Mouse (Mus musculus) CH12.LX (cell line): ENCODE results near the gene Dpep1. TPM values are rescaled to one million over a fixed set of nuclear protein-coding genes. Genes with fewer than 3 reads are reported as not detected.

Experiments used
- DNase-seq: peaks from one replicate; pipeline ENCODE4 v3.0.0-alpha.2; 2013; ENCODE audit errors: extremely low read depth
- H3K27ac ChIP-seq: 2 replicates; pipeline ENCODE4 v1.5.1; 2012; ENCODE audit warnings: low read depth, mild to moderate bottlenecking, control low read depth, moderate library complexity; ENCODE audit not compliant: insufficient read depth
- H3K27me3 ChIP-seq: replicated peaks from 2 replicates; pipeline ENCODE3; 2012; ENCODE audit warnings: inconsistent platforms
- H3K36me3 ChIP-seq, 2 experiments: replicated peaks in 1 of 2; 2 replicates each; pipeline versions ENCODE3 to v1.6.1; 2012; ENCODE audit warnings: inconsistent platforms in 1 of 2, low read length in 1 of 2, mild to moderate bottlenecking in 1 of 2, mixed read lengths in 1 of 2, moderate library complexity in 1 of 2; ENCODE audit not compliant: control insufficient read depth in 1 of 2, insufficient read depth in 1 of 2
- H3K4me1 ChIP-seq, 2 experiments: 2 replicates each; pipeline ENCODE4 v1.6.1; 2012; ENCODE audit warnings: inconsistent platforms in 1 of 2, moderate library complexity in 1 of 2; ENCODE audit not compliant: insufficient read depth in 2 of 2, control insufficient read depth in 1 of 2
- H3K4me2 ChIP-seq: 2 replicates; pipeline ENCODE4 v1.6.1; 2012; ENCODE audit warnings: low read depth, mild to moderate bottlenecking, control low read depth; ENCODE audit not compliant: poor library complexity, insufficient read depth, severe bottlenecking
- H3K4me3 ChIP-seq, 3 experiments: fragments of 150-350 bp in 1 of 3; sonication (generic) in 1 of 3; replicated peaks in 1 of 3; 2 replicates each; pipeline versions ENCODE3 to v1.5.1; 2011 to 2012; ENCODE audit warnings: low read depth in 2 of 3, low read length in 2 of 3, mild to moderate bottlenecking in 2 of 3, moderate library complexity in 2 of 3, control low read depth in 1 of 3, improper control_type of control experiment in 1 of 3, inconsistent platforms in 1 of 3, mixed read lengths in 1 of 3; ENCODE audit not compliant: poor library complexity in 1 of 3
- H3K79me2 ChIP-seq: replicated peaks from 2 replicates; pipeline ENCODE4 v1.6.1; 2012; ENCODE audit warnings: mild to moderate bottlenecking, moderate library complexity; ENCODE audit not compliant: control insufficient read depth, poor library complexity, insufficient read depth, severe bottlenecking; ENCODE audit errors: extremely low read depth
- H3K9ac ChIP-seq: 2 replicates; pipeline ENCODE4 v1.6.1; 2012; ENCODE audit warnings: low read depth, mild to moderate bottlenecking, control low read depth, moderate library complexity; ENCODE audit not compliant: insufficient read depth
- H3K9me3 ChIP-seq: replicated peaks from 2 replicates; pipeline ENCODE3; 2012; ENCODE audit warnings: low read length, inconsistent platforms, mixed read lengths
- BHLHE40 ChIP-seq: IDR thresholded peaks from 2 replicates; pipeline ENCODE4 v1.6.1; 2011; ENCODE audit warnings: mild to moderate bottlenecking, low read depth, low read length, improper control_type of control experiment
- CHD1 ChIP-seq: IDR thresholded peaks from 2 replicates; pipeline ENCODE4 v1.6.1; 2012; ENCODE audit warnings: low read depth, low read length, improper control_type of control experiment, inconsistent platforms
- CHD2 ChIP-seq: IDR thresholded peaks from 2 replicates; pipeline ENCODE4 v1.6.1; 2011; ENCODE audit warnings: low read length, improper control_type of control experiment
- CTCF ChIP-seq, 2 experiments: IDR thresholded peaks in 1 of 2; conservative IDR thresholded peaks in 1 of 2; 2 replicates each; pipeline ENCODE4 v1.5.1; 2011 to 2012; ENCODE audit warnings: low read depth in 2 of 2, low read length in 2 of 2, improper control_type of control experiment in 1 of 2, inconsistent platforms in 1 of 2, mild to moderate bottlenecking in 1 of 2, moderate library complexity in 1 of 2
- E2F4 ChIP-seq: IDR thresholded peaks from 2 replicates; pipeline ENCODE4 v1.6.1; 2011; ENCODE audit warnings: low read depth, low read length, improper control_type of control experiment; ENCODE audit not compliant: insufficient replicate concordance
- ELF1 ChIP-seq: IDR thresholded peaks from 2 replicates; pipeline ENCODE4 v1.6.1; 2014; ENCODE audit warnings: low read depth, mild to moderate bottlenecking, inconsistent platforms, low read length, improper control_type of control experiment
- ETS1 ChIP-seq: conservative IDR thresholded peaks from 2 replicates; pipeline ENCODE4 v1.6.1; 2012; ENCODE audit warnings: low read depth, mild to moderate bottlenecking, inconsistent platforms, low read length, improper control_type of control experiment, moderate library complexity
- HCFC1 ChIP-seq: IDR thresholded peaks from 2 replicates; pipeline ENCODE4 v1.6.1; 2012; ENCODE audit warnings: low read depth, mild to moderate bottlenecking, inconsistent platforms, low read length, improper control_type of control experiment
- IRF4 ChIP-seq: IDR thresholded peaks from 2 replicates; pipeline ENCODE4 v1.6.1; 2014; ENCODE audit warnings: low read depth, mild to moderate bottlenecking, inconsistent platforms, low read length, improper control_type of control experiment
- KAT2A ChIP-seq: IDR thresholded peaks from 2 replicates; pipeline ENCODE4 v1.6.1; 2012; ENCODE audit warnings: low read length, improper control_type of control experiment, inconsistent platforms; ENCODE audit not compliant: insufficient replicate concordance
- MAZ ChIP-seq: IDR thresholded peaks from 2 replicates; pipeline ENCODE4 v1.6.1; 2012; ENCODE audit warnings: low read depth, mild to moderate bottlenecking, inconsistent platforms, low read length, improper control_type of control experiment, moderate library complexity
- MEF2A ChIP-seq: IDR thresholded peaks from 2 replicates; pipeline ENCODE4 v1.6.1; 2014; ENCODE audit warnings: low read depth, mild to moderate bottlenecking, inconsistent platforms, low read length, improper control_type of control experiment, borderline replicate concordance
- NELFE ChIP-seq: IDR thresholded peaks from 2 replicates; pipeline ENCODE4 v1.6.1; 2011; ENCODE audit warnings: low read depth, low read length, improper control_type of control experiment
- NRF1 ChIP-seq: IDR thresholded peaks from 2 replicates; pipeline ENCODE4 v1.6.1; 2014; ENCODE audit warnings: low read depth, mild to moderate bottlenecking, inconsistent platforms, low read length, improper control_type of control experiment, moderate library complexity
- PAX5 ChIP-seq: IDR thresholded peaks from 2 replicates; pipeline ENCODE4 v1.6.1; 2012; ENCODE audit warnings: low read length, inconsistent platforms, mixed read lengths
- RAD21 ChIP-seq: IDR thresholded peaks from 2 replicates; pipeline ENCODE4 v1.6.1; 2011; ENCODE audit warnings: low read depth, mild to moderate bottlenecking, low read length, improper control_type of control experiment, moderate library complexity
- TBP ChIP-seq: conservative IDR thresholded peaks from 2 replicates; pipeline ENCODE4 v1.6.1; 2011; ENCODE audit warnings: low read depth, low read length, improper control_type of control experiment
- TCF12 ChIP-seq: IDR thresholded peaks from 2 replicates; pipeline ENCODE4 v1.6.1; 2014; ENCODE audit warnings: low read depth, mild to moderate bottlenecking, inconsistent platforms, low read length, improper control_type of control experiment
- UBTF ChIP-seq: IDR thresholded peaks from 2 replicates; pipeline ENCODE4 v1.6.1; 2012; ENCODE audit warnings: low read depth, mild to moderate bottlenecking, inconsistent platforms, low read length, improper control_type of control experiment, moderate library complexity
- USF2 ChIP-seq: conservative IDR thresholded peaks from 2 replicates; pipeline ENCODE4 v1.6.1; 2011; ENCODE audit warnings: low read depth, low read length, improper control_type of control experiment
- ZC3H11A ChIP-seq: IDR thresholded peaks from 2 replicates; pipeline ENCODE4 v1.6.1; 2012; ENCODE audit warnings: low read depth, mild to moderate bottlenecking, inconsistent platforms, low read length, improper control_type of control experiment
- ZNF384 ChIP-seq: IDR thresholded peaks from 2 replicates; pipeline ENCODE4 v1.6.1; 2012; ENCODE audit warnings: low read depth, low read length, improper control_type of control experiment, inconsistent platforms
- dilution Hi-C: fragments of 300-500 bp; cut with MboI; formaldehyde crosslinking; loops from 2 replicates; pipeline ENCODE4 v1.14.3; 2020; ENCODE audit warnings: low sequenced_read_pairs; ENCODE audit not compliant: extremely low pct_unique_long_range_greater_than_20kb, extremely low pct_ligation_motif_present
- in situ Hi-C: fragments of 300-500 bp; cut with MboI; formaldehyde crosslinking; loops from 3 replicates; pipeline ENCODE4 v1.14.3; 2019; ENCODE audit warnings: low sequenced_read_pairs, low pct_ligation_motif_present, low pct_unique_long_range_greater_than_20kb, mixed read lengths
- polyA plus RNA-seq: library from polyadenylated mRNA; unstranded; fragments of >175 nt; gene quantifications from 2 replicates; pipeline ENCODE4 v1.2.1, GENCODE M21; 2012; ENCODE audit warnings: low read depth; ENCODE audit not compliant: insufficient read length
- total RNA-seq, 2 experiments: library from RNA; depleted of rRNA; stranded (reverse); fragments of 300-350 nt in 1 of 2; fragments of >200 nt in 1 of 2; gene quantifications; 2 replicates each; pipeline ENCODE4 v1.2.3; 2012 to 2014

Dpep1 gene
- total and polyA plus RNA-seq, 3 experiments: not detected

- H3K79me2 ChIP-seq: no peaks in the 10 kb centered on the region
- H3K4me3 ChIP-seq: no peak overlapping the region
- no peak overlapping the region for H3K4me2 ChIP-seq
- TF ChIP-seq NRF1: no peak
- no peak for TF ChIP-seq CHD1
- no peak for TF ChIP-seq ZNF384
- TF ChIP-seq BHLHE40: no peak
- TF ChIP-seq CTCF (conservative IDR thresholded peaks at IDR 0.05 in 1 of 2, IDR thresholded peaks at IDR 0.05 in 1 of 2; ENCODE audit: low read depth in 2 of 2, low read length in 2 of 2): peak in 1 of 2 experiments; percentile 23; a peak in 2 of 4 replicates
- no peak for TF ChIP-seq CHD2
- TF ChIP-seq RAD21: no peak
- DNase-seq: no peak
- no peak overlapping the region for H3K27ac ChIP-seq
- no peaks in the 10 kb centered on the region for H3K27me3 ChIP-seq
- dilution Hi-C loops (no loop called here), in situ Hi-C loops (no loop called here)
- peaks cover 30 to 60% of the 10 kb centered on the region in 2 experiments for H3K36me3 ChIP-seq
- H3K9ac ChIP-seq: no peak overlapping the region
- no peaks in the 10 kb centered on the region for H3K9me3 ChIP-seq
- peaks cover 13 to 17% of the 10 kb centered on the region in 2 experiments for H3K4me1 ChIP-seq
Observed at GRCm38 (mm10) chr8:123231742-123232141, 45.7 kb downstream of the Dpep1 start.

GRCm38 (mm10) chr8:123232553-123232952 is 46.5 kb downstream of the Dpep1 start:
- in situ Hi-C loops: no loop called here
- DNase-seq: no peak
- Histone ChIP-seq H3K4me3 (no peak overlapping the region), H3K79me2 (no peaks in the 10 kb centered on the region), H3K27me3 (no peaks in the 10 kb centered on the region), H3K9me3 (no peaks in the 10 kb centered on the region), H3K36me3 (peaks cover 22 to 52% of the 10 kb centered on the region in 2 experiments), H3K4me2 (no peak overlapping the region), H3K4me1 (peaks cover 13 to 17% of the 10 kb centered on the region in 2 experiments), H3K9ac (no peak overlapping the region), H3K27ac (no peak overlapping the region)
- dilution Hi-C loops: no loop called here
- TF ChIP-seq NELFE (no peak), PAX5 (no peak), BHLHE40 (no peak), ELF1 (no peak), HCFC1 (no peak), ETS1 (no peak), NRF1 (no peak), MEF2A (no peak), KAT2A (no peak), E2F4 (no peak), ZNF384 (no peak), USF2 (no peak), TCF12 (no peak), ZC3H11A (no peak), TBP (no peak), IRF4 (no peak), MAZ (no peak), UBTF (no peak)
